Mouse (Mus musculus): ENCODE measurements at regions not wholly inside any gene's neighbourhood (a gene's known extent, or its start where the extent isn't known, plus 50 kb on each side); places are given as distances from the start of the nearest gene placed in this dataset.

- no peak for TF ChIP-seq CTCF (IDR thresholded peaks at IDR 0.05; ENCODE audit: low read depth, low read length)
- no peak for TF ChIP-seq TAL1 (conservative IDR thresholded peaks at IDR 0.05; ENCODE audit: low read depth, low read length)
- H3K27me3 ChIP-seq (ENCODE audit: insufficient read depth, low read length): no peaks in the 10 kb centered on the region
- DNase-seq (ENCODE audit: low spot score) (no peak), ATAC-seq (ENCODE audit: extremely low read depth, insufficient number of reproducible peaks, low FRiP score, poor library complexity, severe bottlenecking) (no peak)
- no peaks in the 10 kb centered on the region for H3K4me1 ChIP-seq (ENCODE audit: insufficient read depth, low read depth, low read length)
- H3K36me3 ChIP-seq (replicated peaks): no peaks in the 10 kb centered on the region
- no peaks in the 10 kb centered on the region for H3K9me3 ChIP-seq (replicated peaks)
- no peak overlapping the region for H3K4me3 ChIP-seq (ENCODE audit: low read depth, low read length)
Observed at GRCm38 (mm10) chr8:96586129-96586528, 697.8 kb upstream of the Got2 start.

GRCm38 (mm10) chr8:96552512-96552911 is 664.2 kb upstream of the Got2 start:
- Histone ChIP-seq H3K27me3 (ENCODE audit: insufficient read depth, low read length) (no peaks in the 10 kb centered on the region), H3K9me3 (replicated peaks) (peaks cover 10% of the 10 kb centered on the region), H3K4me3 (ENCODE audit: low read depth, low read length) (no peak overlapping the region), H3K36me3 (replicated peaks) (no peaks in the 10 kb centered on the region), H3K4me1 (ENCODE audit: insufficient read depth, low read depth, low read length) (no peaks in the 10 kb centered on the region)
- ATAC-seq (ENCODE audit: extremely low read depth, insufficient number of reproducible peaks, low FRiP score, poor library complexity, severe bottlenecking): no peak
- DNase-seq (ENCODE audit: low spot score): no peak
- TF ChIP-seq TAL1 (conservative IDR thresholded peaks at IDR 0.05; ENCODE audit: low read depth, low read length) (no peak), POLR2AphosphoS5 (IDR thresholded peaks at IDR 0.05; ENCODE audit: insufficient replicate concordance, low read depth, low read length) (no peak), GATA1 (IDR thresholded peaks at IDR 0.05; ENCODE audit: borderline replicate concordance, low read length) (no peak), GATA2 (IDR thresholded peaks at IDR 0.05; ENCODE audit: borderline replicate concordance, low read depth, low read length) (no peak), CTCF (IDR thresholded peaks at IDR 0.05; ENCODE audit: low read depth, low read length) (no peak)

GRCm38 (mm10) chr8:96550408-96550807 is 662.1 kb upstream of the Got2 start:
- TF ChIP-seq GATA1 (IDR thresholded peaks at IDR 0.05; ENCODE audit: borderline replicate concordance, low read length): no peak
- no peak for TF ChIP-seq POLR2AphosphoS5 (IDR thresholded peaks at IDR 0.05; ENCODE audit: insufficient replicate concordance, low read depth, low read length)
- TF ChIP-seq GATA2 (IDR thresholded peaks at IDR 0.05; ENCODE audit: borderline replicate concordance, low read depth, low read length): no peak
- no peak for TF ChIP-seq TAL1 (conservative IDR thresholded peaks at IDR 0.05; ENCODE audit: low read depth, low read length)
- TF ChIP-seq CTCF (IDR thresholded peaks at IDR 0.05; ENCODE audit: low read depth, low read length): no peak
- DNase-seq (ENCODE audit: low spot score): no peak

GRCm38 (mm10) chr8:96548663-96549062 is 660.3 kb upstream of the Got2 start:
- Histone ChIP-seq H3K4me1 (ENCODE audit: insufficient read depth, low read depth, low read length) (no peaks in the 10 kb centered on the region), H3K27me3 (ENCODE audit: insufficient read depth, low read length) (no peaks in the 10 kb centered on the region), H3K4me3 (ENCODE audit: low read depth, low read length) (no peak overlapping the region), H3K9me3 (replicated peaks) (peaks cover 17% of the 10 kb centered on the region), H3K36me3 (replicated peaks) (no peaks in the 10 kb centered on the region)
- no peak for TF ChIP-seq GATA2 (IDR thresholded peaks at IDR 0.05; ENCODE audit: borderline replicate concordance, low read depth, low read length)
- TF ChIP-seq POLR2AphosphoS5 (IDR thresholded peaks at IDR 0.05; ENCODE audit: insufficient replicate concordance, low read depth, low read length): no peak
- TF ChIP-seq TAL1 (conservative IDR thresholded peaks at IDR 0.05; ENCODE audit: low read depth, low read length): no peak
- TF ChIP-seq CTCF (IDR thresholded peaks at IDR 0.05; ENCODE audit: low read depth, low read length): no peak
- no peak for TF ChIP-seq GATA1 (IDR thresholded peaks at IDR 0.05; ENCODE audit: borderline replicate concordance, low read length)
- DNase-seq (ENCODE audit: low spot score) (no peak), ATAC-seq (ENCODE audit: extremely low read depth, insufficient number of reproducible peaks, low FRiP score, poor library complexity, severe bottlenecking) (no peak)

More at GRCm38 (mm10) chr8:96550408-96550807, 662.1 kb upstream of the Got2 start:
- ATAC-seq (ENCODE audit: extremely low read depth, insufficient number of reproducible peaks, low FRiP score, poor library complexity, severe bottlenecking): no peak
- Histone ChIP-seq H3K4me3 (ENCODE audit: low read depth, low read length) (no peak overlapping the region), H3K36me3 (replicated peaks) (no peaks in the 10 kb centered on the region), H3K9me3 (replicated peaks) (peaks cover 10% of the 10 kb centered on the region), H3K4me1 (ENCODE audit: insufficient read depth, low read depth, low read length) (no peaks in the 10 kb centered on the region), H3K27me3 (ENCODE audit: insufficient read depth, low read length) (no peaks in the 10 kb centered on the region)

- H3K4me3 ChIP-seq (ENCODE audit: low read depth, low read length): no peak overlapping the region
- no peaks in the 10 kb centered on the region for H3K36me3 ChIP-seq (replicated peaks)
- DNase-seq (ENCODE audit: low spot score) (no peak), ATAC-seq (ENCODE audit: extremely low read depth, insufficient number of reproducible peaks, low FRiP score, poor library complexity, severe bottlenecking) (no peak)
- H3K9me3 ChIP-seq (replicated peaks): peaks cover 17% of the 10 kb centered on the region
- TF ChIP-seq GATA2 (IDR thresholded peaks at IDR 0.05; ENCODE audit: borderline replicate concordance, low read depth, low read length) (no peak), CTCF (IDR thresholded peaks at IDR 0.05; ENCODE audit: low read depth, low read length) (no peak), GATA1 (IDR thresholded peaks at IDR 0.05; ENCODE audit: borderline replicate concordance, low read length) (no peak), POLR2AphosphoS5 (IDR thresholded peaks at IDR 0.05; ENCODE audit: insufficient replicate concordance, low read depth, low read length) (no peak), TAL1 (conservative IDR thresholded peaks at IDR 0.05; ENCODE audit: low read depth, low read length) (no peak)
- no peaks in the 10 kb centered on the region for H3K4me1 ChIP-seq (ENCODE audit: insufficient read depth, low read depth, low read length)
- no peaks in the 10 kb centered on the region for H3K27me3 ChIP-seq (ENCODE audit: insufficient read depth, low read length)
Observed at GRCm38 (mm10) chr8:96548187-96548586, 659.8 kb upstream of the Got2 start.

GRCm38 (mm10) chr8:96542215-96542614 is 653.9 kb upstream of the Got2 start:
- Histone ChIP-seq H3K27me3 (ENCODE audit: insufficient read depth, low read length) (no peaks in the 10 kb centered on the region), H3K9me3 (replicated peaks) (peaks cover 13% of the 10 kb centered on the region; the same call in 1 of the 2 replicates), H3K4me3 (ENCODE audit: low read depth, low read length) (no peak overlapping the region), H3K4me1 (ENCODE audit: insufficient read depth, low read depth, low read length) (no peaks in the 10 kb centered on the region), H3K36me3 (replicated peaks) (no peaks in the 10 kb centered on the region)
- no peak for ATAC-seq (ENCODE audit: extremely low read depth, insufficient number of reproducible peaks, low FRiP score, poor library complexity, severe bottlenecking)
- no peak for DNase-seq (ENCODE audit: low spot score)
- TF ChIP-seq GATA1 (IDR thresholded peaks at IDR 0.05; ENCODE audit: borderline replicate concordance, low read length): no peak
- TF ChIP-seq GATA2 (IDR thresholded peaks at IDR 0.05; ENCODE audit: borderline replicate concordance, low read depth, low read length): no peak
- TF ChIP-seq TAL1 (conservative IDR thresholded peaks at IDR 0.05; ENCODE audit: low read depth, low read length): no peak
- TF ChIP-seq CTCF (IDR thresholded peaks at IDR 0.05; ENCODE audit: low read depth, low read length): no peak
- no peak for TF ChIP-seq POLR2AphosphoS5 (IDR thresholded peaks at IDR 0.05; ENCODE audit: insufficient replicate concordance, low read depth, low read length)

GRCm38 (mm10) chr8:96498854-96499253 is 610.5 kb upstream of the Got2 start:
- H3K4me1 ChIP-seq (ENCODE audit: insufficient read depth, low read depth, low read length): no peaks in the 10 kb centered on the region
- H3K36me3 ChIP-seq (replicated peaks): no peaks in the 10 kb centered on the region
- TF ChIP-seq GATA1 (IDR thresholded peaks at IDR 0.05; ENCODE audit: borderline replicate concordance, low read length): no peak
- no peak for TF ChIP-seq CTCF (IDR thresholded peaks at IDR 0.05; ENCODE audit: low read depth, low read length)
- TF ChIP-seq POLR2AphosphoS5 (IDR thresholded peaks at IDR 0.05; ENCODE audit: insufficient replicate concordance, low read depth, low read length): no peak
- no peak for TF ChIP-seq GATA2 (IDR thresholded peaks at IDR 0.05; ENCODE audit: borderline replicate concordance, low read depth, low read length)
- no peak for TF ChIP-seq TAL1 (conservative IDR thresholded peaks at IDR 0.05; ENCODE audit: low read depth, low read length)
- ATAC-seq (ENCODE audit: extremely low read depth, insufficient number of reproducible peaks, low FRiP score, poor library complexity, severe bottlenecking): no peak
- H3K9me3 ChIP-seq (replicated peaks): peaks cover 14% of the 10 kb centered on the region
- no peak overlapping the region for H3K4me3 ChIP-seq (ENCODE audit: low read depth, low read length)
- no peak for DNase-seq (ENCODE audit: low spot score)
- H3K27me3 ChIP-seq (ENCODE audit: insufficient read depth, low read length): no peaks in the 10 kb centered on the region
